Mouse (Mus musculus) heart, postnatal 14 days (tissue): ENCODE measurements around the gene Zfand2b. TPM values are rescaled to one million over a fixed set of nuclear protein-coding genes. Genes with fewer than 3 reads are reported as not detected.
A peak's percentile ranks its signal among the peaks of the same experiment; 100 is the strongest.

ENCODE experiments used
- DNase-seq, 2 experiments: peaks; one replicate each; pipeline ENCODE4 v3.0.0; 2021 to 2022
- intact Hi-C: fragments of 180-260 bp; cut with DNase I; formaldehyde crosslinking; loops from one replicate; pipeline ENCODE4 v1.15.1; 2025
- long read RNA-seq, 2 experiments: library from polyadenylated mRNA; stranded (forward); transcript quantifications; one replicate each; pipeline ENCODE4 v2.0.0; 2021
- total RNA-seq, 2 experiments: library from RNA; stranded (reverse); gene quantifications; 2 replicates each; pipeline ENCODE4 v1.2.3; 2021

Gene Zfand2b
- 10 to 100 TPM; 16.0 to 16.7 TPM for total RNA-seq
- long read RNA-seq, experiment 1, transcript Zfand2b-204 (10 exons, 1,206 nt), result major isoform, 16 of 37 reads
- long read RNA-seq, experiment 1, transcript Zfand2b-201 (9 exons, 1,316 nt), result minor isoform, 6 of 37 reads
- long read RNA-seq, experiment 1, partial matches to known transcripts, result 1 of 37 reads
- long read RNA-seq, experiment 1, other reads (novel, unspliced or antisense), result 14 of 37 reads
- long read RNA-seq, experiment 2, transcript Zfand2b-204 (10 exons, 1,206 nt), result major isoform, 11 of 26 reads
- long read RNA-seq, experiment 2, partial matches to known transcripts, result 0 of 26 reads
- long read RNA-seq, experiment 2, other reads (novel, unspliced or antisense), result 13 of 26 reads

GRCm38 (mm10) chr1:75168472-75169464, at the start of gene Zfand2b:
Gene Zfand2b (plus strand): TSS chr1:75168646.
- intact Hi-C loops, result no loop called here
- DNase-seq, result peak; percentile 96 to 98

GRCm38 (mm10) chr1:75122211-75122610, 46.2 kb upstream of the Zfand2b start:
- intact Hi-C loops, result no loop called here
- DNase-seq, result no peak

- peak; percentile 95 to 96 for DNase-seq
- intact Hi-C loops, result no loop called here
Measured at GRCm38 (mm10) chr1:75124346-75125321, 43.8 kb upstream of the Zfand2b start, which contains the start of gene Nhej1. Gene Nhej1 (minus strand): TSS chr1:75125200.

- intact Hi-C loops, result no loop called here
- DNase-seq, result no peak
Measured at GRCm38 (mm10) chr1:75125418-75125817, 43.0 kb upstream of the Zfand2b start.

GRCm38 (mm10) chr1:75128641-75129040, 39.8 kb upstream of the Zfand2b start:
- no peak for DNase-seq
- intact Hi-C loops, result no loop called here

GRCm38 (mm10) chr1:75133421-75134207, 34.8 kb upstream of the Zfand2b start, which contains the start of gene Slc23a3:
Gene Slc23a3 (minus strand): TSS chr1:75133890.
- intact Hi-C loops, result no loop called here
- no peak for DNase-seq

GRCm38 (mm10) chr1:75136293-75136692, 32.2 kb upstream of the Zfand2b start:
- intact Hi-C loops, result no loop called here
- DNase-seq, result no peak

- no peak for DNase-seq
- intact Hi-C loops, result no loop called here
Measured at GRCm38 (mm10) chr1:75136730-75137129, 31.7 kb upstream of the Zfand2b start.

- no peak for DNase-seq
- intact Hi-C loops, result no loop called here
Measured at GRCm38 (mm10) chr1:75138448-75138847, 30.0 kb upstream of the Zfand2b start.

GRCm38 (mm10) chr1:75140601-75141190, 27.8 kb upstream of the Zfand2b start:
- intact Hi-C loops, result no loop called here
- no peak for DNase-seq

GRCm38 (mm10) chr1:75141486-75142190, 26.8 kb upstream of the Zfand2b start:
- intact Hi-C loops, result loop anchor here (2.0 kb wide), 2 partner anchors 25 to 67 kb away; no protein-coding TSS in a partner anchor
- peak; percentile 77 to 82 for DNase-seq

- intact Hi-C loops, result loop anchor here (2.0 kb wide), 2 partner anchors 24 to 66 kb away; no protein-coding TSS in a partner anchor
- DNase-seq, result peak; percentile 97 to 98
Measured at GRCm38 (mm10) chr1:75142301-75143261, 25.9 kb upstream of the Zfand2b start, which contains the start of the genes Cnppd1 and Retreg2. Gene Cnppd1 (minus strand): TSS chr1:75142711. Gene Retreg2 (plus strand): TSS chr1:75142778.

- intact Hi-C loops, result no loop called here
- no peak for DNase-seq
Measured at GRCm38 (mm10) chr1:75145589-75145988, 22.9 kb upstream of the Zfand2b start.

GRCm38 (mm10) chr1:75147411-75148135, 20.9 kb upstream of the Zfand2b start:
- no peak for DNase-seq
- intact Hi-C loops, result no loop called here

GRCm38 (mm10) chr1:75148727-75149126, 19.7 kb upstream of the Zfand2b start:
- intact Hi-C loops, result no loop called here

GRCm38 (mm10) chr1:75155837-75156236, 12.6 kb upstream of the Zfand2b start:
- intact Hi-C loops, result no loop called here
- no peak for DNase-seq

More at GRCm38 (mm10) chr1:75148727-75149126, 19.7 kb upstream of the Zfand2b start:
- DNase-seq, result no peak
